Mouse (Mus musculus) cerebellum, postnatal 10 days (tissue): Measurements from ENCODE around the gene Fam216a.
"Not testable (repeated sequence)": the region's sequence is repeated elsewhere in the genome, so short reads cannot be mapped to it uniquely, and the experiment has no call there.

Source experiments
- DNase-seq, 2 experiments: peaks; one replicate each; pipeline ENCODE4 v3.0.0; 2021; ENCODE audit warnings: mixed read lengths in 2 of 2

Gene Fam216a

DNA sequence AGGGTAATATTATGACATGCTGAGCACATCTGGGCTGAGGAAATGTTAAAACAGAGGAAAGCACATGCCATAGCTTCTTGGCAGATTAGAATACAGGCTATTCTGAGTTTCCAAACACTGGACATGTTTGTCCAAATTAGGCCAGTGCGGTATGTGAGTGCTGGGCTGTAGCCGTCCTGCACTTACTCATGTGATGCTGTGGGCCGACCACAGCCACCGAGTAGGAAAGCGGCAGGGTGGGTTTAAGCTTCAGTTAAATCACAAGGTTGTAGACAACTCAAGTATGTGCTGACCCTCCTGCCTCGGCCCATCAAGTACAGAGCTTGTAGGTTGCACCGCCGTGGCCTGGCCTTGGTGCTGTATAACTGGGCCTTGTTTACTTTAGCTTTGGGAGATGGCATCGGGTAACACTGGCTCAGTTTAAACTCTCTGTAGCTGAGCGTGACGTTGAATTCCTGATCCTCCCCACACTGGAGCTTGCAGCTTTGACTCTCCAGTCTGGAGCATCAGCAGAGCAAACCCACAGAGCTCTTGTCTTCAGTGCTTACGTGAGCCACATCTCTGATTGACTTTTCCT lies 51.9 kb downstream of the Fam216a start:
- no peak for DNase-seq

DNA sequence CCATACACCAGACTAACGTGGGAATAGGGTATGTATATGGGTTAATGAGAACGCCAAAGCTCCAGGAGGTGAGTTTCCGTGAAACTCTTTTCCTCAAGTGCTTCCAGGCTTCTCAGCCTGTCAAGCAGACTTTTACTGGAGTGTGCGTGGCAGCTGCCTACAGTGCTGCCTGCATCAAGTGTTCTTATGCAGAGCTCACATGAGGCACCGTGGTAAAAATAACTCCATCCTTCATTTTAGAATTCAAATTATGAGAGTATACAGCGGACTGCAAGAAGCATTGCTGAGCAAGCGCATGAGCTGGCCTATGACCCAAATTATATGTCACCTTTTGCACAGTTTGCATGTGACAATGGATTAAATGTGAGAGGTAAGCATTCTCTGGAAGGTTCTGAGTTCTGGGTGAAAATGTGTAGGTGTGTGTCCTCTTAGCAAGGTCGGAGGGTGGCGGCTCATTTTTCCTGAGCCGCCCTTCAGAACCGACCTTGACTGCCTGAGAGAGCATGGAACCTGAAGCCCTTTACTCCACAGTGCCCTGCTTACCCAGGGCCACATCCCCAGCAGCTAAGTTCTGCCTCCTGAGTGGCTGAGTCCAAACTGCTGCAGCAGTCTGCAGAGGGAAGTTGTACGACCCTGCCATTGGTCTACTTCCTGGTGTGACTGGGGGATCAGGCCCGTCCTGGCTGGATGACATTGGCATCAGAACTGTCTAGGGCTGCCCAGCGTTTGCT lies 52.5 kb downstream of the Fam216a start:
- no peak for DNase-seq

GRCm38 (mm10) chr5:122318976-122319375 lies 53.2 kb downstream of the Fam216a start:
- DNase-seq, result not testable (repeated sequence)

DNA sequence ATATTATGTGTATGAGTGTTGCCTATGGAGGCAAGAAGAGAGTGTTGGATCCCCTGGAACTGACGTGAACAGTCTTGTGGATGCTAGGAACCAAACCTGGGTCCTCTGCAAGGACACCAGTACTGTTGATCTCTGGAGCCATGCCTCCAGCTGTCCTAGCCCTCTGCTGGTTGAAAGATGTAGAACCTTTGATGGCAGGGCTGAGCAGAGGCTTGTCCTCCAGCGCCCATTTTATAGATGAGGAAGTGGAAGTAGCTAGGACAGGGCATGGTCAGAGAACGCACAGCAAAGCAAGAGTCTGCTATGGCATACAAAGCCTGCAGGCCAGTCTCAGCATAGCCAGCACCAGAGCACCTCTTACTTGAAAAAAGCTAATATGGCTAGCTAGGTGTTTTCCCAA lies 54.1 kb downstream of the Fam216a start:
- peak in 1 of 2 experiments; percentile 41 for DNase-seq

DNA sequence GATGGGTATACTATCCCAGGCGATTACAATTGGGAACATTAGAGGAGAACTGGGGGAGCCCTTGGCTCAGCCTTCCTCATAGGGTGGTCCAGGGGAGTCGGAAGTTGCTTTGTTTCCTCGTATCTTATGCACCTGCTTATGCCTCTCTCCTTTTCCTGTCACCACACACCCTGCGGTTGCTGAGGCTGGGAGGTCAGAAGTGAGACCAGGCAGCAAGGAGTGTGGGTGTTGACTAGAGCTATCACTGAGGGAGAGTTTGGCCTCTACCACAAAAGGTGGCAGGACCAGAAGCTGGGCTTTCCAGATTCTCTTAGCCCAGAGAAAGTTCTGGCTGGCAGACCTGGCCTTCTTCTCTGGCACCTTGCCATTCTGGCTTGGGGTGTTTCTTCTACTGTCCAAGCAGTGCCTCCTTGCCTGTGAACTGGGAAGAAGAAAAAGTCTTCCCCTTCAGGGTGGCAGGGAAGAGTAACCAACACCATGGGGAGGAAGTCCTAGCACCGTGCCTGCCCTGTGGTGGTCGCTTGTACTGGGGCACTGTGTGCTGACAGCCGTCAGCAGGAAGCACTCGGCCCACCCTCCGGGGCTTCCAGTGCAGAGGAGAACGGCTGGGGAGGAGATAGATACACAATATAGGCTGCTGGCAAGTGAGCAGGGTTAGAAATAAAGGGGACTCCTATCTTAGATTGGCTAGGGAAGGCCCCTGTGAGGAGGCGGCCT lies 54.7 kb downstream of the Fam216a start:
- peak; percentile 52 to 69 for DNase-seq

GRCm38 (mm10) chr5:122314966-122315667 lies 57.0 kb downstream of the Fam216a start:
- DNase-seq, result peak; percentile 91 to 92
